Mouse (Mus musculus) forelimb bud, embryonic 11.5 days (tissue): ENCODE measurements around the gene Dpyd.

Source experiments
- DNase-seq: peaks from one replicate; pipeline ENCODE4 v3.0.0-alpha.2; 2012; ENCODE audit warnings: low read depth, low spot score

Gene Dpyd

DNA sequence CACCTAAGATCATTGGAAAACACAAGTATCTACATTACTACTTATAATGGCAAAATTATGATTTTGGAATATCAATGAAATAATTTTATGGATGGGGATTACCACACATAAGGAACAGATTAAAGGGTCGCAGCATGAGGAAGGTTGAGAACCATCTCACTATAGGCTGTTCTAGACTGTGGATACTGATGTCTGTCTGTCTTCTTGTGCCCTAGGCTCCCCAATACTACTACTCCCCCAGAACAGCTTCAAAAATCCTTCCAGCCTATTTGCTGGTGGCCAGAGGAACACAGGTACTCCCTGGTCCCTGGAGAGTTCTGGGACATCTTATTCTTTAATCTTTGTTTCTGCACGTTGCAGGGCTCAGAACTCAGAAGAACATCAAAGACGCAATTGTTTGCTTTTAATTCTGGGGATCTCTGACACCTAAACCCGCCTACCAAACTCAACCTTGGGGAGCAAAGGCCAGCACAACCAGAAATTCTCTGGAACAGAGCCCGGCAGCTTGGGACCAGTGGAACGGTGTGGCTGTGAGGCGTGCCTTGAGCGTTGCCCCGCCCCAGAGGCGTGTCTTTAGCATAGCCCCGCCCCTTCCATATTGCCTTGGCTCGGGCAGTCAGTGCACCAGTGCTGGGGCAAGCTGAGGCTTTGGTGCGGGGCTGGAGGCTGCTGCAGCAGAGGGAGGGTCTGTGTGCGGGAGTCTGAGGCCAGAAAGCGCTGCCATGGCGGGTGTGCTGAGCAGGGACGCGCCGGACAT lies at the start of gene Dpyd:
Dpyd (plus strand) TSS at position 576 of the 757 bp plus-strand sequence.
- DNase-seq: peak; percentile 79

DNA sequence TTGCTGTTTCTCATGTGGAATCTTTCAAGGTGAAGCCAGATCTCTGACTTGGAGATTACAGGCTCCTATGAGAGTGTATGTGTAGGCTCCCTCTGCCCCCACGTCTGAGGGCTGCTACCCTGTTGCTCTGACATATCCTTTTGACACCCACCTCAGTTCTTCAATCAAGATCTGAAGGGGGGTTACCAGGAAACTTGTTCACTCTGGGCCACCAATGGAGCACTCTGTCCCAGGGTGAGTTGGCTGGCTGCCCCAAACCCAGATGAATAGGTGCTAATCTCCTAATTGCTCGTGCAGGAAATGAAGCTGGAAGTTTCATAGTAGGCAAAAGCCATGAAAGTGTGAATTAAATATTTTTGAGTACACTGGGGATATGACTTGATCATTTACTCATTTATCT lies 24.3 kb upstream of the Dpyd start:
- DNase-seq: no peak

DNA sequence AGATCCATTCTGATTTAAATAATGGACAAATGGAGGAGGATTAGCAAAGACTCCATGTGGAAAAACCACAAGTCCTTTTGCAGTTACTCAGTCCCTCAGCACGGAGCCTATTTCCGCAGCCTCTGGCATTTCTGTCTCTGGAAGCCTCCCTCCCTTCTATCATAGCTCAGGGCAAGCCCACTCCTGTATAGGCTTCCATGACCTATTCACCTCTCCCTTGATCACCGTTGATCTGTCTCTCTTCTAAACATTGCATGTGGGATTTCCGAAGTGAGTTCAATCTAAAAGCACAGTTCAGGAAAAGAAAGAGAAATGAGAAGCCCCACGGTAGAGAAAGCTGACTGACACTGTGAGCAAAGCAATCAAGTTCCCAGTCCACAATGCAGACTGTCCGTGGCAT lies 20.2 kb upstream of the Dpyd start:
- DNase-seq: no peak

DNA sequence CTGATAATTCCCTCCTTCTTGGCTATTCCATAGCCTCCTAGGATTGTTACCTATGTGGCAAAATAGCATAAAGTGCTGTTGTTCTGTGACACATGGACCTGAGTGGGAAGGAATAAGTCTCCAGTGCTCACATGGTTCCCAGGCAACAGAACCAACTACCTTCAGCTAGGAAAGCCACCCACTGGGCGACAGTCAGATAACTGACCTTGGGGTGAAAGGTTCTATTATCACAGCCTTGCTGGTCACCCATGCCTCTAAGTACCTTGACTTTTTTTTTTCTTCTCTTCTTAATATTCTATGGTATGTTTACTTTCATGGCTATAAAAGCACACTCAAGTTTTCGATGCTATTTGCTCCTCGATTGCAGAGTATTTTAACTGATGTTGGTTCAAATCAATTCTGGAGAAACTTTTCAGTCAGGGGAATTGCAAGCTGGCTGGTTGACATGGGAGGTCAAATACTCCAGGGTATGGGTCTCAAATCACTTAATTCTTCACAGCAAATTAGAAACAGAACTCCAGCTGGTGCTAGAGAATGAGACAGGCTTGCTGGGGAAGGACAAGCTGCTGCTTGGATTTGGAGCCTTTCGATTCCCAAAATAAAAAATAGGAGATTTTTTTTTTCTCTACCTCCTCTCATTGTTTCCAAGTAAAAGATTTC lies 14.2 kb upstream of the Dpyd start:
- peak; percentile 72 for DNase-seq

DNA sequence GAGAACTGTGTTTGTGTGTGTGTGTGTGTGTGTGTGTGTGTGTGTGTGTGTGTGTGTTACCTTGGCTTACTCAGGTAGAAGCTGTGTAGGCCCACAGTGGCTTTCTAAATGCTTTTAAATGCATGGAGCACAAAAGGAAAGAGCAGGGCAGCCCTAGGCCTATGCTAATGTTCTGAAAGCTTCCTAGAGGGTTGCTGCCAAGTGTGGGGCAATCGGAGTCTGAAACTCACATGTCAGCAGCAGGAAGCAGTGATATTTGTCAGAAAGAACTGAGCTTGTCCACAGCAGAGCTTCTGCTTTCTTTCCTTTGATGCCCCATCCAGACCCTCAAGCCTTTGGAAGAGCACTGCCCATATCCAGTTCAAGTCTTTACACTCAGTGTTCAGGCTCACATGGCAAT lies 4.3 kb upstream of the Dpyd start:
- DNase-seq: no peak

DNA sequence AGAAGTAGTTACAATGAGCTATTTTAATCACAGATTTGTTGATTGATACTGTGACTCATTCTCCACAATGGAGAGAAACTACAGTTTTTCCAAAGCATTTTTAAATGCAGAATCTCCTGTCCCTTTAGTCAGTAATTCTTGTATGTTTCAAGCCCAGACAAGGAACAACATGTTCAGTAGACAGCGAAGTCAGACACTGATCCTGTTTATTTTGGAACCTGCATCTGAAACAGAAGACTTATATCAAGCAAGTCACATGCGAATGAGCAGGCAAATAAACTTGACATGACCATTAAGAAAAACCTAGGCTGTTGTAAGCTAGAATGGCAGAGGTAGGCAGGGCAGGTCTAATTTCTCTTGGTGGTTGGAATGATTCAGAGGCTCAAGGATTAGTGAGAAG lies 2.0 kb upstream of the Dpyd start:
- DNase-seq: no peak

DNA sequence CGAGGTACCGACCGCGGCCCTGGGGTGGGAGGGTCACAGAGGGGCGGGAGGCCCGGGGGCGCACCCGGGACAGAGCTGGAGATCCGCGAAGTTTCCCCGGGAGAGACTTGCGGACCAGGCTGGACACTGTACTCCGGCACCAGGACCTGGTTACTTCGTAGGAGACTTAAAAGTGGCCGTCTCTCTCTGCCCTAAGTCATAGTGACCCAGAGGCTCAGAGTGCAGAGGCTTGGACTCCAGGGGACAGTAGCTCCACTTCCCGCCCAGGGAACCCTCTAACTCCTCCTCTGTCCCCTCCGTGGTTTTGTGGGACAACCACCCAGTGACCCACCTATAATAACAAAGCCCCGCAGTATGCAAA lies 362 bp downstream of the Dpyd start:
- peak; percentile 26 for DNase-seq

DNA sequence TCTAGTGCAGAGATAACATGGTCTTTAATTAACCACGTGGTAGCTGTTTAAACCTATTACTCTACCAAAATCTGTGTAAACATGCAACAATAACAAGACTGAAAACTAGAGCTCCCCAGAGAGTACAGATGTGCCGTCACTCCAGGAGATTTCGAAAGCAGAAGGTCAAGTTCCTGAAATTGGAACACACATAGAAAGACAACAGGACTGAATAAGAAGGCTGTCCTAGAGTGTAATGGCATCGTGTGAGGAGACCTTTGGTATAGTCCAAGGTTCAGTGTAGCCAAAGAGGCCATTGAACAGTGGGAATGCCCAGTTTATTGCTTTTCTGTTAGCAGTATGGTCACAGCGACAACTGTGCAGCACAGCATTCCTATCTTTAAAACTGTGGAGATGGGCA lies 4.8 kb downstream of the Dpyd start:
- DNase-seq: no peak

DNA sequence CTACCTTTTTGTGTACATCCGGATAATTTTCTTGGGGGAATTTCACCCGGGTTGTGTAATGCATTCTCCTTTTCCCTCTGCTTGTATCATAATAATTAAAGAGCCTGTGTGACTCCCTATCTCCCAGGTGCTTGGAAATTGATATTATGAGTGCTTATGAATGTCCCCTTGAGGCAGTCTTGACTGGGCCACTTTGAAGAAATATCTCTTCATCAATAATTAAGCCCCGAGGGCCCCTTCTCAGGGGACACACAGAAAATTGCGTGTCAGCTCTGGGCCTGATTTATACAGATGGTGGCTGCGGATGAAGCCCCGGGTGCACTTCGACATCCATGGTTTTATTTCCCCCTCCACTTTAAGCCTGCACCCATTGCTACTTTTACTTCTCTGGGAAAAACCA lies 8.3 kb downstream of the Dpyd start:
- DNase-seq: no peak

DNA sequence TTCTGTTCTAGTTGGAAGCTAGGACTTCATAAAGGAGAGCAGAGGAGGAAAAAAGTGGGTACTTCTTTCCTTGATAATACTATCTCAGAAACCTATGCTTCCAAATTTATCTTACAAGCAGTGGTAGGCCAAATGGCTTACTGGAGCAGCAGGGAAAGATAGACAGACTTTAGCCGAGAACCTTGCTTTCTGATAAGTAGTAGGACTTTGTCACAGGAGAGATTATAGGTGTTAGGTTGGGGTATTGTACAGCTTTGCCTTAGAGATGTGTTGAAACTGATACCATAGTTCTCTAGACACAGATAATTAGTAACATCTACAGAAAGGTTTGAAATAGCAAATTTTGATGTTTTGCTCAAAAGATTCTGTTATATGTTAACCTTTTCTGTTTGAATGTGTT lies 28.6 kb downstream of the Dpyd start:
- DNase-seq: no peak

DNA sequence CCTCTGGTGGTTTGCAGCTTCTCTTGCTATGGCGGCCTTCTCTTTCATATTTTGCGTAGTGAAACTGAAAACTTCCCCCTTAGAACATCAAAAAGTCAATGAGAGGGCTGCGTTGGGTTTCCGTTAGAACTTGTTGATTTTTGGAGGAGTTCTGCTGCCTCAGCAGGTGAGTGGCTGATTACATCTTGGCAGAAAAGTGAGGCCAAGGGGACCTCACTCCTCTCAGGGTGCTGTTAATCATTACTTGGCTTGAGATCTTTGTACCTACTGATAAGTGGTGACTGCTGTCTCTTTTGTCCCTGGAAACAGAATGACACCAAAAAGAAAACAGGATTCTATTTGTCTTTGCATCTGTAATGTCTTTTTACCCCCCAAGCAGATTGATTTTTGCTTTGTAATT lies 32.9 kb downstream of the Dpyd start:
- no peak for DNase-seq

DNA sequence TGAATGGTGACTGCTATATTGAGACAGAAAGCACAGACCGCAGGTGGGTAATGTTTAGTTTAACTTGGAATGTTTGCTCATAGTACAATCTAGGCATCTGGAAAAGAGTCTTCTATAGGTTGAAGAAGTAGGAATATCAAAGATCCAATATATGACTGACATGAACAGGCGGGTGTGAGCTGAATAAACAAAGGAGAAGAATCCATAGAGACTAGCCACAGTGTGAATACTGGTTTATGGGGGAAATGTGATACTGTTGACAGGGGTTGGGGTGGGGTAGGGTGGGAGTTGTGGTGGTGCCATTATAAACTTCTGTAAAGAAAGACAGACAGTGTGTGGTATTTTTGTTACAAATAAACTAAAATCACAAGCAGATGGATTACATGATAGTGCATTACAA lies 33.8 kb downstream of the Dpyd start:
- no peak for DNase-seq

DNA sequence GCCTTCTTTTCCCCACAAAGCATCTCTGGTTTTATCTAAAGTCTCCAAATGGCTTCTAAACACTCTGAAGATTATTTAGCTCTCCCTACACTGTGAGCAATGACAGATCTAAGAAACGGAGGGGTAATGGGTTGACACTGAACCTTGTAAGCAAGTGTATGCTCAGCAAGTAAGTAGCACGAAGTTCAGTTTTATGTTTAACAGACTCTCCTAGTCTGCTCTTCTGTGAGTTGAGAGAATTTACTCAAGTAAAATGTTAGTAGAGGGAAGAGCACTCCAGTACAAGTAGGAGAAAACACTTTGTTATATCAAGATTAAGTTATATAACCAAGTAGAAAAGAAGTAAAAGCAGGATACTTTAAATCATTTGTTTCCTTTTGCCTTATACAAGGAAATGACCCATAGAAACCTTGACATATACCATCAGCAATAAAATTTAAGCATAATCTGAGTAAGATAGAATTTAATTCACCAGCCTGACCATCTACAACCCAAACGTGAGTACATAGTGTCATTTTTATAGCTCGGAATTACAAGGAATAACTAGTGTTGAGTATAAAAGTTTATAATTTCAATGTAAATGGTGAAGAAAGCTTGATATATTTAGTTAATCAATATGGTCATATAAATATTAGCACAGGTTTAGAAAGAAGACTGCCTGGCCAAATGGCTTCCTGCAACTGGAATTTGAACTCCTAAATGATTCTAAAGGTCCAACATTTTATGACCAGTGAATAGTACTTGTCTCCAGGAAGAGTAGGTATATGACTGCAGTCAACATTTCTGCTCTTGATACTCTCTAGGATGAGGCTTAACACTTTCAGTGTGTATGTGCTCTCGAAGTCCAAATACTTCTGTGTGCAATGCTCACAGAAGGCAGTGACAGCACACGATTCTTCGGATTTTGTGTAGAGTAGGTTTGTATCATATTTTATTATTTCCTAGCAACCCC lies 40.0 kb downstream of the Dpyd start:
- DNase-seq: no peak

DNA sequence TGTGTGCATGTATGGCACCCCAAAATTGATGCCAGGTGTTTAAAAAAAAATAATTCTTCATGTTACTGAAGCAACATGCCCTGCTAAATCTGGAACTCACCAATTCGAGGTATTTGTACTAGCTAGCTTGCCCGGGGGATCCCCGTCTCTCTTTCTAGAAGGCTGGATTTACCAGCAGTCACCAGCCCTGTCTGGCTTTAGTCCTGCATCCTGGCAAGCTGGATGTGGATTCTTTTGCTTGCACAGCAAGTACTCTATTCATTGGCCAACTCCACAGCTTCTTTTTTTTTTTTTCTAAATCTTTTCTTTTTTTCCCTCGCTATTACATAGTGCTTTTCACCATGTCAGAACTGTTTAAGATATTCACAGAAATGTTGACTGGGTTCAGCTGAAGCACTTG lies 46.8 kb downstream of the Dpyd start:
- no peak for DNase-seq

DNA sequence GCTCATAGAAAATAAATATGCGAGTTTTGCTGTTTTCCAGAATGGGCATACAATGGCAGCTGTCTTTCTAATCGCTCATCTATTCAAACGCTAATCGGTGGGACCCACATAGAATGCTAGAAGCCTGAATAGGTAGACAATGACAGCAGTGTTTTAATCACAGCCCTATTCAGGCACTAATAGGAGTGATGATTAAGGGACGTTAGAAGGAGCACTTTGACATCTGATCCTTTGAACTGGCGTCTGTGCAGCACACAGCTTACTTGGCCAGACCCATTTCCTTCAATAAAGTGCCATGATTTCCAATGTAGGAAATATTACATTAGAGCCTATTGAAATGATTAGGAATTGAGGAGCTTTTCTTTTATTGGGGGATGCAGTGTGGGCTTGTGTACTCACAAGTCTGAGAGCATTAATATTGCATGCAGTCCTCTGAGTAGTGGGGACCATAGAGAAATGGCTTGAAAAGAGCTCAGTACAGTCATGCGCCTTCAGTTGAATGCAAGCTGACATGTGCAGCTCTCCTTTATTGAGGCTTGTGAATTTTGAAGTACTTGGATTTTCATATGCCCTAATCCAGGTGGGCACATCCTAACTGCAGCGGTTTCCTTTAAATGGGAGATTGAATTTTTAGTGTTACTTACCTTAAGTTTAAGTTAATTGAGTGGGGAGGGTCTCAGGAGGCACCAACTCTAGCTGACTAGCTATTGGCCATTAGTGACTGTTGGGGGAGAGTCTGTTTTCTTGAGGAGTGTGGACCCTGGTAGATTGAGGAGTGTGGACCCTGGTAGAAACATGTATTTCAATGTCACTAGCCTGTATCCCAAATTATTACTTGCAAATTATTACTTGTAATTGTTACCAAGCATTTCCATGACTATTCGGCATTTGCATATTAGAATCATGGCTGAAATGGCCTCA lies 64.8 kb downstream of the Dpyd start:
- DNase-seq: no peak

DNA sequence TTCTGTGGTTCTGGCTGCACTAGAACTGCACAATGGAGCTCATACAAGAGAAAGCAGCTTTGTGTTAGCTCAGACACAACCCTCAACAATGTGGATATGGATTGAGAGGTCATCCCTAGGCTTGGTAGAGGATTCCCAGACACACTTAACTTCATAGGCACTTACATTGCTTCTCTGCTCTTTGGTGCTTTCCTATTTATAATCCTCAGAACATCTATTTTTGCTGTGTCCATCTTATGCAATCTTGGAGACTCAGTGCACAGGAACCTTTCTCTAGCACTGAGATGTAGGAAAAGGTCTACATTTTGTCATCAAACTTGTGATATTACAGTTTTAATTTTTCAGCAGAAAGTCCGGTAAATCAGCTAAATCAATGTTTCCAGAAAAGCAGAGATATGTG lies 67.8 kb downstream of the Dpyd start:
- DNase-seq: no peak

DNA sequence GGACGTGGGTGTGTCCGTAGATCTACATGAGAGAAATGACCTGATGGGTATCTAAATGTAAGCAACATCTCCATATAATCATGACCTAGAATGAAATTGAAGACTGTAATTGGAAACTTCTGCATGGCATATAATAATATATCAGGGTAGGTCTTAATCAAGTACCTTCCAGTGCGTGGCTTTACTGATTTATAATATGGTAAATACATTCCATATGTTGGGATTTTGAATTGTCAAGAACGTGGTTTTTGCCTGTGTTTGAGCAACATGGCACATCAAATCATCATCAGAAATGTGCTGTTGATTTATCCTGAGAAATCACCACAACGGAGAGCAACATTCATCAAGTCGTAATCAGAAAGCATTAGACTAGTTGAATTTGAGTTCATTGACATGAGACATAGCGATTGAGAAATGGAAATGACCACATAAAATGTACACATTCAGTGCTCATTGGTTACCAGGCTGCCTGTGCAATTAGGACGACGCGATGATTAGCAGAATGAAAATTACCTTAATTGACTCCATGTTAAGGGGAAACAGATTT lies 84.2 kb downstream of the Dpyd start:
- DNase-seq: peak; percentile 27

DNA sequence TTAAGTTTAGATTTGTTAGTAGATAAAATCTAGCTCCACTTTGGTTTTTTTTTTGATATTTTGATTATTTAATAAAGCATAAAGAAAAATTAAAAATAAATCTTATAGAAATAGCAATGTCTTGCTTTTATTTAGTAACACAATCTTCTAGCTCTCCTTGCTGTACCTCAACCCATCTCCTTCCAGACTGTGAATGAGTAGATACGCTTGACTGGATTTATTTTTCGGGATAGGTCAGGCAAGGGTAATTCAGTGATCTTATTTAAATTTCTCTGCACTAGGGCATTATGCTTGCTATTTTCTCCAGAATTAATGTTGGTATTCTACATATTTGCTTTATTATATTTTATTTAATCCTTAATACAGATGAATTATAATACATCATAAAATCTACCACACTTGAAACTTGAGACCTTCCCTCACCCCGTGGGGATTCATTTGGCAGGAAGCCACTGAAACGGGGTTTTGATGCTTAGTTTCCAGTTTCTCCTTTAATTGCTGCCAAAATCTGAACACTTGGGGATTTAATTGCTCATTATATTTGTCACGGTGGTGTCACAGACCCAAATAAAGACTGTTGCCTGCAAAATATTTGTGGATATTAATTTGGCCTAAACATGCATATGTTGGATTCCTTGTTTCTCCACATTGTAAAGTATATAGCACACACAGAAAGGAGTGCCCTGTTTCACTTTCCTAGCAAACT lies 102.2 kb downstream of the Dpyd start:
- no peak for DNase-seq

DNA sequence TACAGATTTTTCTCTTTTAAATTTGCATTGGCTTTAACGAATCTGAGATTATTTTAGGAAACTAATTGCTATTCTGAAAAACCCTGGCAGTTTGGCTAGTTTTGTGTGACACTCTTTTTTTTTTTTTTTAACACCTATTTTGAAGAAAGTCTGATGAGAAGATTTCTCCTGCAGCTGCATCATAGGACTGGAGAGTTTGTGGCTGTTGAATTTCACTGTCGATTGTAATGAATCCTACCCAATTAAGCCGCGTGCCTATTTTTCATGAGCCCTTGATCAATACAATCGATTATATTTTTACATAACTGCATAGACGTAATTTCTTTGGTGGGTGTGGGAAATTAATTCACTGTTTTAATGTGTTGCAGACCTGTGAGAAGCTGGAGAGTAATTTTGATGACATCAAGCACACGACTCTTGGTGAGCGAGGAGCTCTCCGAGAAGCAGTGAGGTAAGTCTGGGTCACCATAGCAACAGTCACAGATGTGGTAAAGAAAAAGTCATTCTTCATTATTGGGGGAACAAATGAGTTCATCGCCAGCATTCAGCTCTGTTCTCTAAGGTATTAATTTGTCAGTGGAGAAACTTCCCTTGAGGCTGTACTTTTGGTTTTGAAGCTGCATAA lies 112.3 kb downstream of the Dpyd start:
- peak; percentile 67 for DNase-seq

DNA sequence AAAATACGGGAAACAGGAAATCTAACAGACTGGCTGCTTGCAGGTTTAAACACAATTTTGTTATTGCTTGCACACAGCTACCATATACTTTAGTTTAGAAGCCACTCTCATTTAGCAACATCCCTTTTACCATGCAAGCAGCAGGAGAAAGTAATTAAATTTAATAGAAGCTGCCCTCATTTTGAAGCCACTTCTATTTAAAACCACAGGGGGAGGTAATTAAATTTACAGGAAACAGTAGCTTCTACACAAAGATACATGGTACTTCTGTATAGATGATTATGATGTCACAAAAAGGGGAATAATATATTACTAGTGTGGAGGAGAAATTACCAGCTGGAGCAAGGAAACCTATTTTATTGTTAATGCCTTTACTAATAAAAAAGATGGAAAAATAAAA lies 113.5 kb downstream of the Dpyd start:
- DNase-seq: peak; percentile 47
